8 mouse cellular contexts compared by ENCODE assay signal in genomic region chr11:75015453-75015871, GRCm38 (mm10).
DNase-seq lines count a peak whose midpoint lies in the region; ATAC-seq and TF ChIP-seq lines count a peak whose summit lies in the region.

No protein-coding gene starts in this region.

- no peak overlapping the region for H3K4me3 ChIP-seq in forebrain, postnatal 0 days (ENCODE audit: low read depth, low read length)
- H3K4me3 ChIP-seq in layer of hippocampus, adult 2 months = no peak overlapping the region
- no peak overlapping the region for H3K4me3 ChIP-seq in stomach, postnatal 0 days (ENCODE audit: low read depth, low read length)
- no peak overlapping the region for H3K4me3 ChIP-seq in thymus, adult 2 months (ENCODE audit: control insufficient read depth, insufficient read depth, low read length)

- no peak for TF ChIP-seq POLR2A in thymus, adult 2 months (IDR thresholded peaks at IDR 0.05; ENCODE audit: control insufficient read depth, extremely low read depth, insufficient read depth, low read length, poor library complexity)

- peak; percentile 54; the same call in 1 of the 2 replicates for ATAC-seq in forebrain, postnatal 0 days
- no peak for ATAC-seq in stomach, postnatal 0 days (ENCODE audit: low FRiP score, low TSS enrichment)

- no peak overlapping the region for H3K9ac ChIP-seq in forebrain, postnatal 0 days
- H3K9ac ChIP-seq in stomach, postnatal 0 days (ENCODE audit: low read length) = no peak overlapping the region

- H3K27ac ChIP-seq in forebrain, postnatal 0 days (ENCODE audit: low read depth, low read length) = peak overlapping the region; percentile 35; the same call in 1 of the 2 replicates
- H3K27ac ChIP-seq in layer of hippocampus, adult 2 months = peak overlapping the region; percentile 80
- H3K27ac ChIP-seq in stomach, postnatal 0 days (replicated peaks) = peak overlapping the region; percentile 84
- no peak overlapping the region for H3K27ac ChIP-seq in thymus, adult 2 months (ENCODE audit: control insufficient read depth, insufficient read depth, low read length)

- peak; percentile 32 to 33 for DNase-seq in left cerebral cortex, adult 18-20 months (ENCODE audit: low spot score in 2 of 2)
- DNase-seq in left cerebral cortex, adult 11 months (ENCODE audit: low spot score) = no peak
- peak; percentile 38 for DNase-seq in cerebellum, adult 8-10 months
- DNase-seq in forebrain, postnatal 0 days = peak; percentile 14
- DNase-seq in layer of hippocampus, adult 2 months (ENCODE audit: low spot score in 2 of 2) = peak; percentile 11 to 31
- DNase-seq in stomach, postnatal 0 days (ENCODE audit: low spot score) = no peak
- DNase-seq in thymus, adult 2 months = no peak
- DNase-seq in spleen, postnatal 4 days (ENCODE audit: low spot score in 2 of 2) = no peak

- H3K9me3 ChIP-seq in forebrain, postnatal 0 days (ENCODE audit: low read length) = no peaks in the 10 kb centered on the region
- no peaks in the 10 kb centered on the region for H3K9me3 ChIP-seq in stomach, postnatal 0 days (ENCODE audit: control insufficient read depth, low read length)

- no peak for TF ChIP-seq CTCF in forebrain, postnatal 0 days (IDR thresholded peaks at IDR 0.05; ENCODE audit: low read depth)
- TF ChIP-seq CTCF in layer of hippocampus, adult 2 months (conservative IDR thresholded peaks at IDR 0.05) = no peak
- 0 out of 2 replicates have a peak, but pooled peaks have one; percentile 9 for TF ChIP-seq CTCF in stomach, postnatal 0 days (IDR thresholded peaks at IDR 0.05; ENCODE audit: low read depth)
- TF ChIP-seq CTCF in thymus, adult 2 months (IDR thresholded peaks at IDR 0.05; ENCODE audit: borderline replicate concordance, control insufficient read depth, extremely low read depth, insufficient read depth, low read length, poor library complexity) = no peak

- 0 out of 2 replicates have a peak, but pooled peaks cover 16% of the 10 kb centered on the region for H3K4me1 ChIP-seq in forebrain, postnatal 0 days (ENCODE audit: insufficient read depth)
- peaks cover 13% of the 10 kb centered on the region for H3K4me1 ChIP-seq in stomach, postnatal 0 days (replicated peaks; ENCODE audit: control insufficient read depth, insufficient read depth)
- H3K4me1 ChIP-seq in thymus, adult 2 months (replicated peaks; ENCODE audit: control insufficient read depth, insufficient read depth, low read length) = peaks cover 14% of the 10 kb centered on the region

- 33% methylated on average over 7 of the region's 7 CpGs for WGBS in forebrain, postnatal 0 days
- 42% methylated on average over 7 of the region's 7 CpGs for WGBS in stomach, postnatal 0 days
- WGBS in thymus, adult 2 months = 94% methylated on average over 7 of the region's 7 CpGs

- H3K4me2 ChIP-seq in forebrain, postnatal 0 days (ENCODE audit: low read depth) = no peak overlapping the region
- H3K4me2 ChIP-seq in stomach, postnatal 0 days (replicated peaks; ENCODE audit: low read depth) = no peak overlapping the region

- no peaks in the 10 kb centered on the region for H3K36me3 ChIP-seq in forebrain, postnatal 0 days (ENCODE audit: insufficient read depth)
- no peaks in the 10 kb centered on the region for H3K36me3 ChIP-seq in stomach, postnatal 0 days (ENCODE audit: control insufficient read depth, insufficient read depth, low read length)
- no peaks in the 10 kb centered on the region for H3K36me3 ChIP-seq in thymus, adult 2 months (ENCODE audit: control insufficient read depth, insufficient read depth, low read length)

- TF ChIP-seq EP300 in stomach, postnatal 0 days (optimal IDR thresholded peaks at IDR 0.05) = no peak

- H3K27me3 ChIP-seq in forebrain, postnatal 0 days (ENCODE audit: insufficient read depth, low read length) = no peaks in the 10 kb centered on the region
- H3K27me3 ChIP-seq in stomach, postnatal 0 days (ENCODE audit: control insufficient read depth, insufficient read depth, low read length) = no peaks in the 10 kb centered on the region
- no peaks in the 10 kb centered on the region for H3K27me3 ChIP-seq in thymus, adult 2 months (ENCODE audit: control insufficient read depth, insufficient read depth, low read length)

Comparison
In these comparisons a context has a peak if more than half of its experiments do, and no peak if none do; other contexts are left out.
1. DNase-seq: peak in left cerebral cortex, adult 18-20 months (2 of 2), cerebellum, adult 8-10 months (single experiment), forebrain, postnatal 0 days (single experiment) and layer of hippocampus, adult 2 months (2 of 2); none in left cerebral cortex, adult 11 months (single experiment), stomach, postnatal 0 days (single experiment), thymus, adult 2 months (single experiment) and spleen, postnatal 4 days (0 of 2).